ENCODE assay signal across 7 mouse cellular contexts in the genomic region with DNA sequence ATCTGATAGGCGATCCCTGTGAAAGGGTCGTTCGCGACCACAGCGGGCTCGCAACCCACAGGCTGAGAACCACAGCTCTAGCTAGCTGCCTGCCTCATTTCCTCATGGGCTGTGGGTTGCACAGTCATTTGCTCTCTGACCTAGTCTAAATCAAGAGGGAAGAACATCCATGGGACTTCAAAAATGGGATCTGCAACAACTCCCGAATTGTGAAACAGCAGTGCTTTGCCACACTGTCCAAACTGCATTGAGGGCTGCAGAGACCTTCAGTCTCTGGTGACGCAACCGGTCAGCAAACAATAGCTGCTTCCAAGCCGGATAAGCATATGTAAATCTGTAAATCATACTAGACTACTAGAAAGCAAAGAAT. TPM values are rescaled to one million over a fixed set of nuclear protein-coding genes. Genes with fewer than 3 reads are reported as not detected.
A peak's percentile ranks its signal among the peaks of the same experiment; 100 is the strongest.
DNase-seq lines count a peak whose midpoint lies in the region; ATAC-seq and TF ChIP-seq lines count a peak whose summit lies in the region.

No protein-coding gene starts in this region.

- H3K36me3 ChIP-seq in forebrain, embryonic 10.5 days (replicated peaks) = no peaks in the 10 kb centered on the region
- no peaks in the 10 kb centered on the region for H3K36me3 ChIP-seq in hindbrain, postnatal 0 days (ENCODE audit: insufficient read depth, low read length)

- peak; percentile 65 for DNase-seq in brain, embryonic 14.5 days (ENCODE audit: low read depth)
- DNase-seq in forebrain, embryonic 10.5 days (ENCODE audit: extremely low spot score, low spot score) = no peak
- DNase-seq in hindbrain, postnatal 0 days (ENCODE audit: low spot score) = peak; percentile 13
- DNase-seq in lung, postnatal 36 days = peak; percentile 87
- DNase-seq in yolk sac, embryonic 10.5 days (ENCODE audit: low spot score) = peak; percentile 78
- DNase-seq in left cerebral cortex, postnatal 25 days (ENCODE audit: low spot score in 2 of 2) = no peak
- no peak for DNase-seq in spleen, postnatal 14 days (ENCODE audit: low spot score in 2 of 2)

- no peak for TF ChIP-seq POLR2A in brain, embryonic 14.5 days (IDR thresholded peaks at IDR 0.05; ENCODE audit: borderline replicate concordance, extremely low read depth, insufficient read depth, insufficient read length, poor library complexity, severe bottlenecking)

- TF ChIP-seq CTCF in brain, embryonic 14.5 days (IDR thresholded peaks at IDR 0.05; ENCODE audit: borderline replicate concordance, extremely low read depth, insufficient read depth, insufficient read length) = no peak
- no peak for TF ChIP-seq CTCF in hindbrain, postnatal 0 days (IDR thresholded peaks at IDR 0.05; ENCODE audit: low read depth)

- no peak for ATAC-seq in hindbrain, postnatal 0 days

- H3K4me2 ChIP-seq in hindbrain, postnatal 0 days (ENCODE audit: low read depth, low read length) = peak overlapping the region; percentile 35

- H3K4me1 ChIP-seq in forebrain, embryonic 10.5 days = peaks cover 30% of the 10 kb centered on the region
- H3K4me1 ChIP-seq in hindbrain, postnatal 0 days (ENCODE audit: insufficient read depth, low read length) = peaks cover 3% of the 10 kb centered on the region; the same call in 1 of the 2 replicates

- peaks cover 48% of the 10 kb centered on the region for H3K27me3 ChIP-seq in forebrain, embryonic 10.5 days (ENCODE audit: poor library complexity, severe bottlenecking)
- H3K27me3 ChIP-seq in hindbrain, postnatal 0 days (ENCODE audit: insufficient read depth, low read length) = peaks cover 6% of the 10 kb centered on the region; the same call in 1 of the 2 replicates

- intact Hi-C loops in left cerebral cortex, postnatal 25 days (cut with DNase I) = no loop called here

- no peak overlapping the region for H3K27ac ChIP-seq in forebrain, embryonic 10.5 days
- H3K27ac ChIP-seq in hindbrain, postnatal 0 days = no peak overlapping the region

- 13% methylated on average over 10 of the region's 10 CpGs for WGBS in forebrain, embryonic 10.5 days
- WGBS in hindbrain, postnatal 0 days = 30% methylated on average over 10 of the region's 10 CpGs

- H3K4me3 ChIP-seq in forebrain, embryonic 10.5 days = peak overlapping the region; percentile 39
- H3K4me3 ChIP-seq in hindbrain, postnatal 0 days (ENCODE audit: low read length) = no peak overlapping the region

- H3K9me3 ChIP-seq in forebrain, embryonic 10.5 days = no peaks in the 10 kb centered on the region
- H3K9me3 ChIP-seq in hindbrain, postnatal 0 days (ENCODE audit: low read length) = no peaks in the 10 kb centered on the region

- H3K9ac ChIP-seq in hindbrain, postnatal 0 days (replicated peaks; ENCODE audit: low read length) = no peak overlapping the region

RNA-seq across cellular contexts. Expression of a gene that starts 23.7 kb away (rescaled TPM):
- 1.9 and 3.0 TPM in 2 replicates for polyA plus RNA-seq in brain, embryonic 14.5 days (2012; rRNA removed)
- 1.2 and 1.5 TPM in 2 replicates for polyA plus RNA-seq in forebrain, embryonic 10.5 days (2016; fragmentation: Nextera tagmentation; extraction: Ambion mirVana)
- 4.7 and 5.1 TPM in 2 replicates for total RNA-seq in hindbrain, postnatal 0 days (2014; rRNA removed)
- 0.47 and 0.61 TPM in 2 replicates for polyA plus RNA-seq in hindbrain, postnatal 0 days (2015; fragmentation: Nextera tagmentation; extraction: Ambion mirVana)
- 1 to 10 TPM; 2.7 to 3.8 TPM for total RNA-seq in left cerebral cortex, postnatal 25 days (2021)

RNA-seq across cellular contexts. Expression of a gene that starts 26.2 kb away (rescaled TPM):
- 41.1 and 46.6 TPM in 2 replicates for polyA plus RNA-seq in brain, embryonic 14.5 days (2012; rRNA removed)
- polyA plus RNA-seq in forebrain, embryonic 10.5 days (2016; fragmentation: Nextera tagmentation; extraction: Ambion mirVana) = 49.0 and 51.5 TPM in 2 replicates
- 30.8 and 33.3 TPM in 2 replicates for total RNA-seq in hindbrain, postnatal 0 days (2014; rRNA removed)
- 69.5 and 75.0 TPM in 2 replicates for polyA plus RNA-seq in hindbrain, postnatal 0 days (2015; fragmentation: Nextera tagmentation; extraction: Ambion mirVana)
- 10 to 100 TPM; 35.7 to 45.1 TPM for total RNA-seq in left cerebral cortex, postnatal 25 days (2021)

RNA-seq across cellular contexts. Expression of a gene that starts 41.4 kb away (rescaled TPM):
- 17.0 and 19.0 TPM in 2 replicates for polyA plus RNA-seq in brain, embryonic 14.5 days (2012; rRNA removed)
- 46.5 and 46.8 TPM in 2 replicates for polyA plus RNA-seq in forebrain, embryonic 10.5 days (2016; fragmentation: Nextera tagmentation; extraction: Ambion mirVana)
- total RNA-seq in hindbrain, postnatal 0 days (2014; rRNA removed) = 25.9 and 32.8 TPM in 2 replicates
- 36.4 and 37.5 TPM in 2 replicates for polyA plus RNA-seq in hindbrain, postnatal 0 days (2015; fragmentation: Nextera tagmentation; extraction: Ambion mirVana)
- 10 to 100 TPM; 13.0 to 13.7 TPM for total RNA-seq in left cerebral cortex, postnatal 25 days (2021)

Comparison
In these comparisons a context has a peak if more than half of its experiments do, and no peak if none do; other contexts are left out.
1. DNase-seq: peak in brain, embryonic 14.5 days (single experiment), hindbrain, postnatal 0 days (single experiment), lung, postnatal 36 days (single experiment) and yolk sac, embryonic 10.5 days (single experiment); none in forebrain, embryonic 10.5 days (single experiment), left cerebral cortex, postnatal 25 days (0 of 2) and spleen, postnatal 14 days (0 of 2).